Mouse (Mus musculus): Measurements from ENCODE around the gene St6galnac5.

The St6galnac5 gene

GRCm38 (mm10) chr3:152907087-152907486 is 75.0 kb downstream of the St6galnac5 start:
- TF ChIP-seq NANOG (IDR thresholded peaks at IDR 0.05; ENCODE audit: borderline replicate concordance, low read length) (no peak), CTCF (conservative IDR thresholded peaks at IDR 0.05; ENCODE audit: low read length) (no peak), POU5F1 (IDR thresholded peaks at IDR 0.05; ENCODE audit: borderline replicate concordance, low read length) (no peak)
- no peaks in the 10 kb centered on the region for H3K36me3 ChIP-seq (ENCODE audit: insufficient read depth, low read length)
- H3K4me1 ChIP-seq (replicated peaks; ENCODE audit: low read depth, low read length) = no peaks in the 10 kb centered on the region
- H3K4me3 ChIP-seq (replicated peaks; ENCODE audit: low read length) = no peak overlapping the region
- H3K27me3 ChIP-seq (ENCODE audit: insufficient read depth, low read length) = no peaks in the 10 kb centered on the region; the same call in 1 of the 2 replicates
- no peaks in the 10 kb centered on the region for H3K9me3 ChIP-seq (ENCODE audit: low read length)

- Histone ChIP-seq H3K36me3 (ENCODE audit: insufficient read depth, low read length) (no peaks in the 10 kb centered on the region), H3K9me3 (ENCODE audit: low read length) (no peaks in the 10 kb centered on the region), H3K4me3 (replicated peaks; ENCODE audit: low read length) (no peak overlapping the region), H3K27me3 (ENCODE audit: insufficient read depth, low read length) (no peaks in the 10 kb centered on the region), H3K4me1 (replicated peaks; ENCODE audit: low read depth, low read length) (no peaks in the 10 kb centered on the region)
- TF ChIP-seq CTCF (conservative IDR thresholded peaks at IDR 0.05; ENCODE audit: low read length) = no peak
- no peak for TF ChIP-seq NANOG (IDR thresholded peaks at IDR 0.05; ENCODE audit: borderline replicate concordance, low read length)
- no peak for TF ChIP-seq POU5F1 (IDR thresholded peaks at IDR 0.05; ENCODE audit: borderline replicate concordance, low read length)
Measured at GRCm38 (mm10) chr3:152905800-152906199, 76.2 kb downstream of the St6galnac5 start.

- no peaks in the 10 kb centered on the region for H3K9me3 ChIP-seq (ENCODE audit: low read length)
- no peaks in the 10 kb centered on the region for H3K27me3 ChIP-seq (ENCODE audit: insufficient read depth, low read length)
- H3K36me3 ChIP-seq (ENCODE audit: insufficient read depth, low read length) = no peaks in the 10 kb centered on the region
- TF ChIP-seq CTCF (conservative IDR thresholded peaks at IDR 0.05; ENCODE audit: low read length) = no peak
- TF ChIP-seq NANOG (IDR thresholded peaks at IDR 0.05; ENCODE audit: borderline replicate concordance, low read length) = no peak
- no peak for TF ChIP-seq POU5F1 (IDR thresholded peaks at IDR 0.05; ENCODE audit: borderline replicate concordance, low read length)
- no peak overlapping the region for H3K4me3 ChIP-seq (replicated peaks; ENCODE audit: low read length)
- no peaks in the 10 kb centered on the region for H3K4me1 ChIP-seq (replicated peaks; ENCODE audit: low read depth, low read length)
Measured at GRCm38 (mm10) chr3:152905026-152905425, 77.0 kb downstream of the St6galnac5 start.

DNA sequence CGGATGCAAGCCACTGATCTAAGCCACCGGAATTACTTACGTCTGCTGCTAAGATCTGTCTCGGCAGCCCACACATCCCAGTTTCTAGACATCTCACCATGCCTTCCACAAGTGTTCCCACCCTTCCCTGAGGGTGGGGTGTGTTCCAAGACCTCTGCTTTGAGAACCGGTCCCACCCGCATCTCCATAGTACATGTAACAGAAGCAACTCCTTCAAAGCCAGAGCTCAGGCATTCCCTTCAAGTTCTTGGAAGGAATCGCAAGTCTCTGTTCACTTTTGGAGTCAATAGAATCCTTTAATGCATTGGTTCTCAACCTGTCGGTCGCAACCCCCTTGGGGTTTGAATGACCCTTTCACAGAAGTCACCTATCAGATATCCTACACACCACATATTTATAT is 83.1 kb downstream of the St6galnac5 start:
- Histone ChIP-seq H3K36me3 (ENCODE audit: insufficient read depth, low read length) (no peaks in the 10 kb centered on the region), H3K9me3 (ENCODE audit: low read length) (no peaks in the 10 kb centered on the region), H3K27me3 (ENCODE audit: insufficient read depth, low read length) (no peaks in the 10 kb centered on the region), H3K4me1 (replicated peaks; ENCODE audit: low read depth, low read length) (0 out of 2 replicates have a peak, but pooled peaks cover 4% of the 10 kb centered on the region), H3K4me3 (replicated peaks; ENCODE audit: low read length) (no peak overlapping the region)
- TF ChIP-seq CTCF (conservative IDR thresholded peaks at IDR 0.05; ENCODE audit: low read length) = no peak
- TF ChIP-seq NANOG (IDR thresholded peaks at IDR 0.05; ENCODE audit: borderline replicate concordance, low read length) = no peak

DNA sequence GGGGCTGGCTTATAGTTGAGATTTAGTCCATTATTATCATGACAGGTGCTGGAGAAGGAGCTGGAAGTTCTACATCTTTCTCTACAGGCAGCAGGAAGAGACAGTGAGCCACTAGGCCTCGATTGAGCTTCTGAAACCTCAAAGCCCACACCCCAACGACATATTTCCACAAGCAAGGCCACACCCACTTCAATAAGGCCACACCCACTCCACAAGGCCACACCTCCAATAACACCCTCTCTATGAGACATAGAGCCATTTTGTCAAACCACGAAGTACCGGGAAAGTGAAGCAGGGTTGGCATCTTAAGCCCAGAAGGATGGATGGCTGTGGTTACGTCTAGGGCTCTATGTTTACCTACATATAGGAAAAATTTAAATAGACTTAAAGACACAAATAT is 84.8 kb downstream of the St6galnac5 start:
- TF ChIP-seq NANOG (IDR thresholded peaks at IDR 0.05; ENCODE audit: borderline replicate concordance, low read length) (no peak), POU5F1 (IDR thresholded peaks at IDR 0.05; ENCODE audit: borderline replicate concordance, low read length) (no peak), CTCF (conservative IDR thresholded peaks at IDR 0.05; ENCODE audit: low read length) (no peak)
- Histone ChIP-seq H3K4me3 (replicated peaks; ENCODE audit: low read length) (no peak overlapping the region), H3K4me1 (replicated peaks; ENCODE audit: low read depth, low read length) (0 out of 2 replicates have a peak, but pooled peaks cover 4% of the 10 kb centered on the region), H3K27me3 (ENCODE audit: insufficient read depth, low read length) (no peaks in the 10 kb centered on the region), H3K9me3 (ENCODE audit: low read length) (no peaks in the 10 kb centered on the region), H3K36me3 (ENCODE audit: insufficient read depth, low read length) (no peaks in the 10 kb centered on the region)

DNA sequence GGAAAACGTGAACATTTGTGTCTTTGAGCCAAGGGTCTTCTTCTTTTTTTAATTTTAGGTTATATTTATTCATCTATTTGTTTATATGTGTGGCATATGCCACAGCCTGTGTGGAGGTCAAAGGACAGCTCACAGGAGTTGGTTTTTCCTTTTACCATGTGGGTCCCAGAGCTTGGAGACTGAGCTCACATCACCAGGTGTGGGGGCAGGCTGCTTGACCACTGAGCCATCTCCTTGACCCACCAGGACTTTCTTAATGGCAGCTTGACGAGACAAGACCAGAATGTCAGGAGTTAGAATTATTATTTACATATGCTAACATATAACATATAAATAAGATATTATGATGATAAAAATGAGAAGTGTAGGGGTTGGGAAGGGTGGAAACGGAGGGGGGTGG is 85.9 kb downstream of the St6galnac5 start:
- H3K9me3 ChIP-seq (ENCODE audit: low read length) = no peaks in the 10 kb centered on the region
- TF ChIP-seq CTCF (conservative IDR thresholded peaks at IDR 0.05; ENCODE audit: low read length) (no peak), POU5F1 (IDR thresholded peaks at IDR 0.05; ENCODE audit: borderline replicate concordance, low read length) (no peak), NANOG (IDR thresholded peaks at IDR 0.05; ENCODE audit: borderline replicate concordance, low read length) (no peak)

DNA sequence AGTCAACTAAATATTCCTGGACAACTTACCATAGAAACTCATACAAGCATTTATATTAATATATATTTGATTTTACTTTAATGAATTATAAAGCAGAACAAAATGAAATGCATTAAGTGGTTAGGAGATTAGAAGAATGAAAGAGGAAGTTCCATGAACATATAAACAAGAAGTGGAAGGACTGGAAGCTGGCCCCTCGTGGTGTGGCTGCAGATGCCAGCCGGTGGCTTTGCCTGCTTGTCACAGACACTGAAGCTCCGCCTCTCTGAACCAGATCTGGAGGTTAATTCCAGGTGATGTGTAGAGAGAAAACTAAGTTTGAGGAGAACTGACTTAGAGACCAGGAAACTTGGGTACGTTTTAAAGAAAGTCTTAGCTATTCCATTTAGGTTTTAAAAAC is 87.1 kb downstream of the St6galnac5 start:
- Histone ChIP-seq H3K9me3 (ENCODE audit: low read length) (no peaks in the 10 kb centered on the region), H3K27me3 (ENCODE audit: insufficient read depth, low read length) (no peaks in the 10 kb centered on the region), H3K4me3 (replicated peaks; ENCODE audit: low read length) (no peak overlapping the region), H3K36me3 (ENCODE audit: insufficient read depth, low read length) (no peaks in the 10 kb centered on the region), H3K4me1 (replicated peaks; ENCODE audit: low read depth, low read length) (0 out of 2 replicates have a peak, but pooled peaks cover 4% of the 10 kb centered on the region)
- TF ChIP-seq CTCF (conservative IDR thresholded peaks at IDR 0.05; ENCODE audit: low read length) = no peak
- TF ChIP-seq NANOG (IDR thresholded peaks at IDR 0.05; ENCODE audit: borderline replicate concordance, low read length) = no peak
- no peak for TF ChIP-seq POU5F1 (IDR thresholded peaks at IDR 0.05; ENCODE audit: borderline replicate concordance, low read length)

More for the DNA sequence above, 85.9 kb downstream of the St6galnac5 start:
- Histone ChIP-seq H3K27me3 (ENCODE audit: insufficient read depth, low read length) (no peaks in the 10 kb centered on the region), H3K4me3 (replicated peaks; ENCODE audit: low read length) (no peak overlapping the region), H3K36me3 (ENCODE audit: insufficient read depth, low read length) (no peaks in the 10 kb centered on the region), H3K4me1 (replicated peaks; ENCODE audit: low read depth, low read length) (0 out of 2 replicates have a peak, but pooled peaks cover 4% of the 10 kb centered on the region)

- TF ChIP-seq NANOG (IDR thresholded peaks at IDR 0.05; ENCODE audit: borderline replicate concordance, low read length) = no peak
- no peak for TF ChIP-seq CTCF (conservative IDR thresholded peaks at IDR 0.05; ENCODE audit: low read length)
- TF ChIP-seq POU5F1 (IDR thresholded peaks at IDR 0.05; ENCODE audit: borderline replicate concordance, low read length) = no peak
Measured at GRCm38 (mm10) chr3:152888116-152888515, 93.9 kb downstream of the St6galnac5 start.

GRCm38 (mm10) chr3:152886749-152887148 is 95.3 kb downstream of the St6galnac5 start:
- H3K27me3 ChIP-seq (ENCODE audit: insufficient read depth, low read length) = no peaks in the 10 kb centered on the region
- no peak overlapping the region for H3K4me3 ChIP-seq (replicated peaks; ENCODE audit: low read length)
- no peaks in the 10 kb centered on the region for H3K36me3 ChIP-seq (ENCODE audit: insufficient read depth, low read length)
- TF ChIP-seq NANOG (IDR thresholded peaks at IDR 0.05; ENCODE audit: borderline replicate concordance, low read length) (no peak), POU5F1 (IDR thresholded peaks at IDR 0.05; ENCODE audit: borderline replicate concordance, low read length) (no peak), CTCF (conservative IDR thresholded peaks at IDR 0.05; ENCODE audit: low read length) (no peak)
- H3K9me3 ChIP-seq (ENCODE audit: low read length) = no peaks in the 10 kb centered on the region
- no peaks in the 10 kb centered on the region for H3K4me1 ChIP-seq (replicated peaks; ENCODE audit: low read depth, low read length)

More at GRCm38 (mm10) chr3:152888116-152888515, 93.9 kb downstream of the St6galnac5 start:
- Histone ChIP-seq H3K36me3 (ENCODE audit: insufficient read depth, low read length) (no peaks in the 10 kb centered on the region), H3K27me3 (ENCODE audit: insufficient read depth, low read length) (no peaks in the 10 kb centered on the region), H3K4me1 (replicated peaks; ENCODE audit: low read depth, low read length) (no peaks in the 10 kb centered on the region), H3K9me3 (ENCODE audit: low read length) (no peaks in the 10 kb centered on the region), H3K4me3 (replicated peaks; ENCODE audit: low read length) (no peak overlapping the region)

Data from E14TG2a.4 (cell line).